In genomic region chr6:99464449-99464848, GRCm38 (mm10) we compare ENCODE assay signal across 23 mouse cellular contexts. TPM values are rescaled to one million over a fixed set of nuclear protein-coding genes. Genes with fewer than 3 reads are reported as not detected.
A peak's percentile ranks its signal among the peaks of the same experiment; 100 is the strongest.
DNase-seq lines count a peak whose midpoint lies in the region; ATAC-seq and TF ChIP-seq lines count a peak whose summit lies in the region.
"Had no signal": no experiment of that assay in that cellular context is flagged by ENCODE, and none has a peak within 500 bp of the region (broad histone marks: within the 10 kb centered on the region; RNA-seq: fewer than 3 reads in every experiment).

No protein-coding gene starts in this region.

- H3K9ac ChIP-seq in embryonic facial prominence, embryonic 14.5 days (ENCODE audit: low read depth, low read length) = no peak overlapping the region
- H3K9ac ChIP-seq: heart, embryonic 13.5 days; kidney, embryonic 15.5 days; liver, embryonic 12.5 days; liver, postnatal 0 days; neural tube, embryonic 13.5 days had no signal

- 74% methylated on average over 4 of the region's 4 CpGs for WGBS in embryonic facial prominence, embryonic 14.5 days
- 94% methylated on average over 4 of the region's 4 CpGs for WGBS in embryonic facial prominence, embryonic 10.5 days
- 93% methylated on average over 4 of the region's 4 CpGs for WGBS in limb, embryonic 10.5 days

- ATAC-seq in embryonic facial prominence, embryonic 14.5 days (ENCODE audit: low read depth) = 0 out of 2 replicates have a peak, but pooled peaks have one; percentile 8
- ATAC-seq: hindbrain, embryonic 16.5 days; liver, embryonic 12.5 days; liver, postnatal 0 days; Patski had no signal

- no peaks in the 10 kb centered on the region for H3K27me3 ChIP-seq in embryonic facial prominence, embryonic 14.5 days (replicated peaks; ENCODE audit: control insufficient read depth, insufficient read depth, low read length)
- no peaks in the 10 kb centered on the region; the same call in 1 of the 2 replicates for H3K27me3 ChIP-seq in embryonic facial prominence, embryonic 10.5 days (replicated peaks; ENCODE audit: low read depth, poor library complexity, severe bottlenecking)
- peaks cover 43% of the 10 kb centered on the region for H3K27me3 ChIP-seq in limb, embryonic 10.5 days (ENCODE audit: low read depth, poor library complexity, severe bottlenecking)
- H3K27me3 ChIP-seq: heart, embryonic 13.5 days; kidney, embryonic 15.5 days; liver, embryonic 12.5 days; neural tube, embryonic 13.5 days; Patski had no signal

- no peak overlapping the region for H3K27ac ChIP-seq in embryonic facial prominence, embryonic 14.5 days (replicated peaks; ENCODE audit: low read depth, low read length)
- no peak overlapping the region for H3K27ac ChIP-seq in embryonic facial prominence, embryonic 10.5 days (replicated peaks)
- peak overlapping the region; percentile 47; the same call in 1 of the 2 replicates for H3K27ac ChIP-seq in layer of hippocampus, adult 2 months
- no peak overlapping the region for H3K27ac ChIP-seq in limb, embryonic 10.5 days
- H3K27ac ChIP-seq: heart, embryonic 13.5 days; kidney, embryonic 15.5 days; liver, embryonic 12.5 days; neural tube, embryonic 13.5 days had no signal

- H3K36me3 ChIP-seq in embryonic facial prominence, embryonic 14.5 days (ENCODE audit: control insufficient read depth, insufficient read depth, low read length) = no peaks in the 10 kb centered on the region
- peaks cover 13% of the 10 kb centered on the region; the same call in 1 of the 2 replicates for H3K36me3 ChIP-seq in embryonic facial prominence, embryonic 10.5 days (replicated peaks)
- H3K36me3 ChIP-seq in limb, embryonic 10.5 days = no peaks in the 10 kb centered on the region
- H3K36me3 ChIP-seq: kidney, embryonic 15.5 days; neural tube, embryonic 13.5 days had no signal

- DNase-seq in embryonic facial prominence, embryonic 14.5 days (ENCODE audit: low spot score) = no peak
- DNase-seq in embryonic facial prominence, embryonic 10.5 days (ENCODE audit: low spot score) = no peak
- DNase-seq in layer of hippocampus, adult 2 months (ENCODE audit: low spot score in 2 of 2) = no peak
- DNase-seq in layer of hippocampus, adult 8-10 months (ENCODE audit: low spot score in 2 of 2) = no peak
- DNase-seq in thymus, postnatal 14 days = peak; percentile 32
- no peak for DNase-seq in thymus, postnatal 10 days (ENCODE audit: low spot score in 2 of 2)
- DNase-seq in limb, embryonic 10.5 days (ENCODE audit: low spot score) = no peak
- DNase-seq: adrenal gland, postnatal 10 days; gastrocnemius, postnatal 10 days; heart, postnatal 10 days; kidney, adult 18-20 months; kidney, postnatal 25 days; liver, postnatal 0 days; lung, postnatal 36 days; retina, postnatal 1 day; right cerebral cortex, postnatal 14 days had no signal

- no peak overlapping the region for H3K4me2 ChIP-seq in embryonic facial prominence, embryonic 14.5 days (ENCODE audit: low read depth, low read length)
- H3K4me2 ChIP-seq: heart, embryonic 13.5 days; kidney, embryonic 15.5 days; liver, embryonic 12.5 days; midbrain, embryonic 11.5 days; neural tube, embryonic 13.5 days had no signal

- H3K4me3 ChIP-seq in embryonic facial prominence, embryonic 14.5 days (ENCODE audit: low read depth, low read length) = no peak overlapping the region
- no peak overlapping the region for H3K4me3 ChIP-seq in embryonic facial prominence, embryonic 10.5 days
- no peak overlapping the region for H3K4me3 ChIP-seq in layer of hippocampus, adult 2 months
- H3K4me3 ChIP-seq in limb, embryonic 10.5 days = no peak overlapping the region
- H3K4me3 ChIP-seq: heart, embryonic 13.5 days; kidney, embryonic 15.5 days; liver, embryonic 12.5 days; neural tube, embryonic 13.5 days had no signal

- no peaks in the 10 kb centered on the region for H3K4me1 ChIP-seq in embryonic facial prominence, embryonic 14.5 days (ENCODE audit: control insufficient read depth, insufficient read depth, low read length)
- H3K4me1 ChIP-seq in embryonic facial prominence, embryonic 10.5 days = peaks cover 51% of the 10 kb centered on the region
- H3K4me1 ChIP-seq in limb, embryonic 10.5 days = peaks cover 46% of the 10 kb centered on the region
- H3K4me1 ChIP-seq: liver, embryonic 12.5 days had no signal

- no peak for TF ChIP-seq CTCF in layer of hippocampus, adult 2 months (conservative IDR thresholded peaks at IDR 0.05)

- H3K9me3 ChIP-seq in embryonic facial prominence, embryonic 14.5 days (ENCODE audit: control insufficient read depth, low read length) = no peaks in the 10 kb centered on the region
- no peaks in the 10 kb centered on the region for H3K9me3 ChIP-seq in embryonic facial prominence, embryonic 10.5 days
- H3K9me3 ChIP-seq in limb, embryonic 10.5 days (replicated peaks) = no peaks in the 10 kb centered on the region
- H3K9me3 ChIP-seq: heart, embryonic 13.5 days; kidney, embryonic 15.5 days; liver, embryonic 12.5 days; neural tube, embryonic 13.5 days had no signal

RNA-seq across cellular contexts. Expression of gene Foxp1, which starts 58.1 kb away (rescaled TPM):
- 80.1 and 87.9 TPM in 2 replicates for polyA plus RNA-seq in embryonic facial prominence, embryonic 14.5 days (2014; fragmentation: Nextera tagmentation; extraction: Ambion mirVana)
- 88.5 and 107 TPM in 2 replicates for polyA plus RNA-seq in embryonic facial prominence, embryonic 10.5 days (2016; fragmentation: Nextera tagmentation; extraction: Ambion mirVana)
- 10 to 100 TPM; 88.5 to 93.5 TPM for total RNA-seq in layer of hippocampus, adult 2 months (2021)
- 100 to 1,000 TPM in 1 of 4 experiments, 10 to 100 TPM in 3; 90.9 to 101 (median 95.2) TPM for total RNA-seq in layer of hippocampus, adult 8-10 months (2022)
- 30.6 and 47.3 TPM in 2 replicates for polyA plus RNA-seq in limb, embryonic 10.5 days (2016; fragmentation: Nextera tagmentation; extraction: Ambion mirVana)
